Mouse (Mus musculus): ENCODE measurements around the gene Tex37. TPM values are rescaled to one million over a fixed set of nuclear protein-coding genes. Genes with fewer than 3 reads are reported as not detected.

Gene Tex37
- total and polyA plus RNA-seq, 3 experiments, result not detected

- no peak for DNase-seq
- no peak overlapping the region for H3K27ac ChIP-seq
Observed at GRCm38 (mm10) chr6:70903689-70904088, 15.0 kb downstream of the Tex37 start.

GRCm38 (mm10) chr6:70899594-70900003 is 19.1 kb downstream of the Tex37 start:
- WGBS, result 71% methylated on average over 8 of the region's 8 CpGs
- TF ChIP-seq EP300 (IDR thresholded peaks at IDR 0.05; ENCODE audit: insufficient read depth, low read depth, low read length) (no peak), CTCF (IDR thresholded peaks at IDR 0.05) (no peak), POLR2A (IDR thresholded peaks at IDR 0.05; ENCODE audit: insufficient read depth, low read depth, low read length) (no peak)
- DNase-seq, result no peak
- Histone ChIP-seq H3K9ac (ENCODE audit: low read depth, low read length) (no peak overlapping the region), H3K36me3 (ENCODE audit: control insufficient read depth, insufficient read depth, low read length) (no peaks in the 10 kb centered on the region), H3K4me1 (ENCODE audit: control insufficient read depth, insufficient read depth, low read length) (no peaks in the 10 kb centered on the region), H3K4me3 (no peak overlapping the region), H3K27me3 (ENCODE audit: control insufficient read depth, insufficient read depth, low read length) (no peaks in the 10 kb centered on the region), H3K79me2 (replicated peaks; ENCODE audit: control insufficient read depth, insufficient read depth, low read length) (no peaks in the 10 kb centered on the region; the same call in 1 of the 2 replicates), H3K27ac (no peak overlapping the region)
- intact Hi-C loops (cut with DNase I), result no loop called here

More at GRCm38 (mm10) chr6:70903689-70904088, 15.0 kb downstream of the Tex37 start:
- Histone ChIP-seq H3K36me3 (ENCODE audit: control insufficient read depth, insufficient read depth, low read length) (no peaks in the 10 kb centered on the region), H3K79me2 (replicated peaks; ENCODE audit: control insufficient read depth, insufficient read depth, low read length) (no peaks in the 10 kb centered on the region; the same call in 1 of the 2 replicates), H3K9ac (ENCODE audit: low read depth, low read length) (no peak overlapping the region), H3K27me3 (ENCODE audit: control insufficient read depth, insufficient read depth, low read length) (no peaks in the 10 kb centered on the region), H3K4me3 (no peak overlapping the region), H3K4me1 (ENCODE audit: control insufficient read depth, insufficient read depth, low read length) (no peaks in the 10 kb centered on the region)
- intact Hi-C loops (cut with DNase I), result no loop called here
- no peak for TF ChIP-seq EP300 (IDR thresholded peaks at IDR 0.05; ENCODE audit: insufficient read depth, low read depth, low read length)
- 63% methylated on average over 5 of the region's 5 CpGs for WGBS

GRCm38 (mm10) chr6:70898166-70898565 is 20.6 kb downstream of the Tex37 start:
- H3K4me1 ChIP-seq (ENCODE audit: control insufficient read depth, insufficient read depth, low read length), result no peaks in the 10 kb centered on the region
- no peak for DNase-seq
- TF ChIP-seq EP300 (IDR thresholded peaks at IDR 0.05; ENCODE audit: insufficient read depth, low read depth, low read length) (no peak), CTCF (IDR thresholded peaks at IDR 0.05) (peak; percentile 33; the same call in 1 of the 2 replicates)
- no peak overlapping the region for H3K4me3 ChIP-seq
- no peak overlapping the region for H3K9ac ChIP-seq (ENCODE audit: low read depth, low read length)
- intact Hi-C loops (cut with DNase I), result no loop called here
- H3K79me2 ChIP-seq (replicated peaks; ENCODE audit: control insufficient read depth, insufficient read depth, low read length), result no peaks in the 10 kb centered on the region; the same call in 1 of the 2 replicates
- H3K36me3 ChIP-seq (ENCODE audit: control insufficient read depth, insufficient read depth, low read length), result no peaks in the 10 kb centered on the region
- no peaks in the 10 kb centered on the region for H3K27me3 ChIP-seq (ENCODE audit: control insufficient read depth, insufficient read depth, low read length)
- no peak overlapping the region for H3K27ac ChIP-seq
- 76% methylated on average over 6 of the region's 6 CpGs for WGBS

GRCm38 (mm10) chr6:70887993-70888392 is 30.7 kb downstream of the Tex37 start:
- intact Hi-C loops (cut with DNase I), result no loop called here
- peak overlapping the region; percentile 38; the same call in 1 of the 2 replicates for H3K27ac ChIP-seq
- no peaks in the 10 kb centered on the region for H3K36me3 ChIP-seq (ENCODE audit: control insufficient read depth, insufficient read depth, low read length)

GRCm38 (mm10) chr6:70880714-70881304 is 37.9 kb downstream of the Tex37 start:
- Histone ChIP-seq H3K4me1 (ENCODE audit: control insufficient read depth, insufficient read depth, low read length) (peaks cover 2% of the 10 kb centered on the region; the same call in 1 of the 2 replicates), H3K27ac (peak overlapping the region; percentile 62; the same call in 1 of the 2 replicates), H3K36me3 (ENCODE audit: control insufficient read depth, insufficient read depth, low read length) (peaks cover 10% of the 10 kb centered on the region), H3K9ac (ENCODE audit: low read depth, low read length) (no peak overlapping the region), H3K4me3 (no peak overlapping the region), H3K79me2 (replicated peaks; ENCODE audit: control insufficient read depth, insufficient read depth, low read length) (no peaks in the 10 kb centered on the region), H3K27me3 (ENCODE audit: control insufficient read depth, insufficient read depth, low read length) (no peaks in the 10 kb centered on the region)
- intact Hi-C loops (cut with DNase I), result loop anchor here (1.0 to 2.0 kb wide), 2 partner anchors 36 to 69 kb away; partner anchors contain the start of gene Eif2ak3
- TF ChIP-seq CTCF (IDR thresholded peaks at IDR 0.05) (peak; percentile 93), POLR2A (IDR thresholded peaks at IDR 0.05; ENCODE audit: insufficient read depth, low read depth, low read length) (no peak), EP300 (IDR thresholded peaks at IDR 0.05; ENCODE audit: insufficient read depth, low read depth, low read length) (peak; percentile 92)
- peak; percentile 72 to 74 for DNase-seq
- 14% methylated on average over 5 of the region's 5 CpGs for WGBS

More at GRCm38 (mm10) chr6:70887993-70888392, 30.7 kb downstream of the Tex37 start:
- TF ChIP-seq EP300 (IDR thresholded peaks at IDR 0.05; ENCODE audit: insufficient read depth, low read depth, low read length) (no peak), POLR2A (IDR thresholded peaks at IDR 0.05; ENCODE audit: insufficient read depth, low read depth, low read length) (0 out of 2 replicates have a peak, but pooled peaks have one; percentile 22)
- peak overlapping the region; percentile 20; the same call in 1 of the 2 replicates for H3K4me3 ChIP-seq
- no peaks in the 10 kb centered on the region for H3K27me3 ChIP-seq (ENCODE audit: control insufficient read depth, insufficient read depth, low read length)
- no peaks in the 10 kb centered on the region for H3K4me1 ChIP-seq (ENCODE audit: control insufficient read depth, insufficient read depth, low read length)
- WGBS, result 60% methylated on average over 11 of the region's 11 CpGs
- H3K79me2 ChIP-seq (replicated peaks; ENCODE audit: control insufficient read depth, insufficient read depth, low read length), result no peaks in the 10 kb centered on the region
- no peak for DNase-seq
- peak overlapping the region; percentile 0; the same call in 1 of the 2 replicates for H3K9ac ChIP-seq (ENCODE audit: low read depth, low read length)

GRCm38 (mm10) chr6:70875017-70875416 is 43.7 kb downstream of the Tex37 start:
- H3K27me3 ChIP-seq (ENCODE audit: control insufficient read depth, insufficient read depth, low read length), result no peaks in the 10 kb centered on the region
- H3K27ac ChIP-seq, result no peak overlapping the region
- H3K9ac ChIP-seq (ENCODE audit: low read depth, low read length), result no peak overlapping the region
- TF ChIP-seq POLR2A (IDR thresholded peaks at IDR 0.05; ENCODE audit: insufficient read depth, low read depth, low read length), result no peak
- H3K79me2 ChIP-seq (replicated peaks; ENCODE audit: control insufficient read depth, insufficient read depth, low read length), result 0 out of 2 replicates have a peak, but pooled peaks cover 1% of the 10 kb centered on the region
- no peak for DNase-seq
- no peak overlapping the region for H3K4me3 ChIP-seq
- intact Hi-C loops (cut with DNase I), result loop anchor here (2.0 kb wide), 1 partner anchor 28 kb away; no protein-coding TSS in a partner anchor
- peaks cover 12% of the 10 kb centered on the region for H3K36me3 ChIP-seq (ENCODE audit: control insufficient read depth, insufficient read depth, low read length)
- H3K4me1 ChIP-seq (ENCODE audit: control insufficient read depth, insufficient read depth, low read length), result peaks cover 8% of the 10 kb centered on the region
- 100% methylated on average over 1 of the region's 1 CpGs for WGBS
